Mouse (Mus musculus) CD4-positive, CD25-positive, alpha-beta regulatory T cell, adult 4 months (primary cell): ENCODE results near the gene Foxp4. TPM values are rescaled to one million over a fixed set of nuclear protein-coding genes. Genes with fewer than 3 reads are reported as not detected.

Source experiments
- ATAC-seq: one replicate; pipeline ENCODE4 v1.8.0; 2017
- polyA plus RNA-seq, 2 experiments: library from polyadenylated mRNA; unstranded; fragments of 100-300 nt; shearing (Covaris generic); gene quantifications; one replicate each; pipeline ENCODE4 v1.2.1; 2017

The Foxp4 gene
- polyA plus RNA-seq, 2 experiments from 2014 or later = 2.1 to 4.4 TPM

- no peak for ATAC-seq
These were observed 34.7 kb downstream of the Foxp4 start for GRCm38 (mm10) chr17:47889727-47890126.

DNA sequence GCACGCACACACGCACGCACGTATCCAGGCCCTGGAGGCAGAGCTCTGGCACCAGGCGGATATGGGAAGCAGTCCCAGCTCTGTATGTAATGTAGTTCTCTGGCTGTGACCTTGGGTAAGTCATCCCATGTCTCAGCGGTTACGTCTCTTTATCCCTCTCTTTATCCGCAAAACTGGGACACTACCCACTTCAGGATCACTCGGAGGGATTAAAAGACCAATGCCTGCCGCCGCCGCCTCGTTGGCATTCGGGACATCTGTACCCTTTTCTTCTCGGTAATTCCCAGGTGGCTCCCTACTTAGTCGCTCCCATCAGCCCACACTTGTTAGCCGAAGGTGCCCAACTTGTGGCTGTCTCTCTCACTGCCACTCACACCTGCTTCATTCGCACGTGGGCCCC is 35.2 kb downstream of the Foxp4 start:
- no peak for ATAC-seq

DNA sequence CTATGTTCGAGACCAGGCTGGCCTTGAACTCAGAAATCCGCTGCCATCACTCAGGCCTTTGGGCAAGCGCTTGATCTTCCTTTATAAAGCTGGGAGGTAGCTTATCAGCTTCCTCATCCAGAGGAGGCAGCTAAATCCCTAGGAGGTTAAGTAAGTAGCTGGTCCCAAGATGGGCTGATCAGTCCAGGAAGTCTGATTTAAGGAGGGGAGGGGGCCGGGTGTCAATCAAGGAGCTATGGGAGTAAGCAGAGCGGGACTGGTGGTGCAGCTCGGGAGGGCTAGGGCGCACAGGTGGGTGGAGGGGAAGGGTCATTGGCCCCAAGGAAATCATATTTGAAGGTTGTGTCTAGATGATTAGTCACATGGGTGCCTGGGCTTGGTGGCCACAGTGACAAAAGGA is 35.8 kb downstream of the Foxp4 start:
- ATAC-seq = no peak

DNA sequence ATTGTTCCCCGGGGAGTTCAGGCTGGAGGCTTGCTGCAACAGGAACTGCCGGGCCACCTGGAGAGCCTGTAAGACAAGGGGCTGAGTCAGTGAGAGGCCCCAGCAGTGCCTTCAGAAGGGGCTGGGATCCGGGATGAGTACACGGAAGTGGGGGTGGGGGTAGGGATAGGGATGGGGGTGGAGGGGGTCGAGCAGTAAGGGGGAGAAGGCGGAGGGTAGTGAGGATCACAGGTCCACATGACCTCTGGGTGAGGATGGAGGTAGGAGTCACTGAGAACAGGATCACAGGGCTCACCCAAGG is 36.3 kb downstream of the Foxp4 start:
- no peak for ATAC-seq

- no peak for ATAC-seq
These were observed 36.9 kb downstream of the Foxp4 start for GRCm38 (mm10) chr17:47887381-47888154.

DNA sequence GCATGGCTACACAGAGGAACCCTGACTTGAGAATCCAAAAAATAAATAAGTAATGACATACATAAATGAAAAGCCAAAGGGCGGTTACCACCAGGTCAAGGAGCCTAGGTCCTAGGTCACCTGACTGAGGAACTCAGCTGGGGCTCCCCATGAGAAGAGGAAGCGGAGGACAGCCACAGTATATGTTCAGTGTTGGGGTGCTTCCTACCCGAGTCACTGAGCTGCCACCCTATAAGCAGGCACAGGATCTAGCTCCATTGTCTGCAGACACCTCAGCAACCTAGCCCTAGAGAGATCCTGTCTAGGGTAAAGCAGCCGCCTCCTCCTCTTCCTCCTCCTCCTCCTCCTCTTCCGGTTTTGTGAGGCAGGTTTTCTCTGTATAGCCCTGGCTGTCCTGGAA is 41.3 kb downstream of the Foxp4 start:
- ATAC-seq = peak; percentile 73

DNA sequence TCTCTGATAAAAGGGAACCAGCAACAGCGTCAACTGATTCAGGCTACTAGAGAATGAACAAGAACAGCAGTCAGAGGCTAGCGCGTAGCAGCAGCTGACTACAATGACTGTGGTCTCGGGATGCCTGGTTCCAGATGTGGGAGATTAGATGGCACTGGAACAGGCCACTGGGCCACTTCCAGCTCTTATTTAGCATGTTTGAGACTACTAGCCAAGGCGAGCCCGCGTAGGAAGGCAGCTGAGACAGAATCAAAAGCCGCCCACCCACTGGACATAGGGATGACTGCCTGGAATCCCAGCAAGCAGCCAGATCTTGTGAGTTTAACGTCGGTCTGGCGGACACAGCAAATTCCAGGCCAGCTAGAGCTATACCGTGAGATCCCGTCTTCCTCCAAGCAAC is 43.1 kb downstream of the Foxp4 start:
- ATAC-seq = no peak

GRCm38 (mm10) chr17:47879207-47879606 is 45.2 kb downstream of the Foxp4 start:
- ATAC-seq = no peak

GRCm38 (mm10) chr17:47878378-47879089 is 45.9 kb downstream of the Foxp4 start:
- no peak for ATAC-seq

DNA sequence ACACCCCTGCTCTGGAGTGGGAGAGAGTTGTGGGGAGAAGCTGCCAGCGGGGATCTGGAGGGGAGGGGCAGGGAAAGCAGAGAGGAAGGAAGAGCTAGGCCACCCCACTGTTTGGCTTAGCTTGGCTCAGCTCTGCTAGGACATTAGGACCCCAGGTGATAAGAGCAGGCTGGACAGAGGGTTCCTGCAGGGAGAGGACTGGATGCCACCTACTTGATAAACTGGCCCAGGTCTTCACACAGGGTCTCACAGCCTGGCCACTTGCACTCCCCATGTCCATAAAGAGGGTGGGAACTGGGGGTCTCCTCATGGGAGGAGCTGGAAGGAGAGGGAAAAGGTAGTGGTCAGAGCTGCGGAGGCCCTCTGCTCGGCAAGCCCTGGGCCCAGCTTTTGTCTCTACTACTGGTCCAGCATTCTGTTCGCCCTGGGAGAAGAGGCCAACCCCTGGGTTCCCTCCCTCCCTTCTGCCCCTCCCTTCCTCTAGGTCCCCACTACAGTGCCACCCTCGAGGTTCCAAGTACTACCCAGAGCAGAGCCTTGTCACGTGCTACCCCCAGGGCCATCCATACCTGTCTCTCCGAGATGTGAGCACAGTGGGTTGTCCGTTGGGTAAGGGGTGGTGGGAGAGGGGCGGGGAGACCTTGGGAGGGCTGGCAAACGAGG is 46.6 kb downstream of the Foxp4 start:
- ATAC-seq = no peak

DNA sequence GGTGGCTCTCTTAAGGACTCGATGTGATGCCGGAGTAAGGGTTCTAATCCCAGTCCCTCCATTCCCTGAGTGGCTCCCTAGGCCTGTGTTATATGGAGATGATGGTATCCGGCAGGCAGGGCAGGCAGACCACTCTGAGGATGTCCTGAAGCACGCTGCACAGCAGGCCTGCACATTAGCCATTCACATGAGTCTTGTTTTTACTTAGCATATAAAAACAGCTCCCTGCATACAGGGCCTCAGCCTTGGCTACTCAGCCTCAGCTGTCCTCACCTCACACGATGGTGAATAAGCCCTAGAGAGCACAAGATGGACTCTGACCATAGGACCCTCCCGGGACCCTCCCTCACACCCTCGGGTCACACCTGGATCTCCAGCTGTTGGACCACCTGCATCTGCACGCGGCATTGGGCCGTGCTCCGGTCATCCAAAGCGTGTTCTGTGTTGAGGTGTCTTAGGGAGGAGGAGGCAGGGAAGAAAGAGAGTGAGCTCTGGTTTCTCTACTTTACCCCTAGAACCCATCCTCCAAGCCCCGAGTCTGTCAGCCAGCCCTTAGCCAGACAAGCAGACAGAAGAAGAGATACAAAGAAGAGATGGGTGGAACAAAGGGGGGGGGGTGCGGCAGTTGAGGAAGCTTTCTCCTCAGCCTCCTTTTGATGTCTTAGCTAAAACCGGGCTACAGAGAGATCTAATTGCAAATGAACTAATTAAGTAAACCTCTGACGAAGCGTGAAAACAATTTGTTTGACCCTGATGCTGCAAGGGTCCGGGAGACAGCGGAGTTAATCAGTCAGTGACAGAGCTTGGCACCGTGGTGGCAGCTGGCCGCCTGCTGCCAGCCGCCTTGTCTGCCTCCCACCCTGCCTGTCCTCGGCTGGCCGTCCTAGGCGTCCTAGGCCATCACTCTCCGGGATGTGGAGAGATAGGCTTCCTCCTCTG is 47.4 kb downstream of the Foxp4 start:
- ATAC-seq = no peak

- peak; percentile 94 for ATAC-seq
These were observed 51.1 kb downstream of the Foxp4 start for GRCm38 (mm10) chr17:47873341-47873791.

DNA sequence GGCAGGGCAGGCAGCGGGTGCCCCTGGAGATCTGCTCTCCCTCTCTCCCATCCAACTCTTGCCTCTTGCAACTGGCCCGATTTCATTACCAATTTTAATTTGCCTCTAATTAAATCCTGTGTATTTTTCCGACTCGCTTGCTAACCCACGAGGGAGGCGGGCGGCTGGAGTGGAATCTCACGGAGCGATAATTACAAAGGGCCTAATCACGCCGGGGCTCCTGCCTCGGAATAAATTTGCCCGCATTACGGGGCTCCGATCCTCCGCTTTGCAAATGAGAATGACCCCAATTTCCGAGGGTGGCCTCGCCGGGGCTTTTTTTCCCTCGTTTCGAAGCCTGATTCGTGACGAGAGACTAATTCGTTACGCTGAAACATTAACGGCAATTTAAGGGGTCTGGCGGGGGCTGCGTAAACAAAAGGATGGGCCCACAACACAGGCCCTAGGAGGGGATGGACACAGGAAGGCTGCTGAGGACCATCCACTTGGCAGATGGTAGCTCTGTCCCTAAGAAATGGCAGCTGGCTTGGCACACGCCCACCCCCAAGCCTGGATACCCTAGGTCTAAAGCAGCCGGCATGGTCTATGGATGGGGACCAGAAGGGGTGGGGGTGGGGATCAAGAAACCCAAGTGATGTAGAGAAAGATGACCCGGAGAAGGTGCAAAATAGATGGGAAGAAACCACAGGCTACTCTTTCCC is 52.0 kb downstream of the Foxp4 start:
- ATAC-seq = no peak

GRCm38 (mm10) chr17:47869874-47870273 is 54.6 kb downstream of the Foxp4 start:
- no peak for ATAC-seq

- no peak for ATAC-seq
These were observed 58.4 kb downstream of the Foxp4 start for GRCm38 (mm10) chr17:47866037-47866436.

DNA sequence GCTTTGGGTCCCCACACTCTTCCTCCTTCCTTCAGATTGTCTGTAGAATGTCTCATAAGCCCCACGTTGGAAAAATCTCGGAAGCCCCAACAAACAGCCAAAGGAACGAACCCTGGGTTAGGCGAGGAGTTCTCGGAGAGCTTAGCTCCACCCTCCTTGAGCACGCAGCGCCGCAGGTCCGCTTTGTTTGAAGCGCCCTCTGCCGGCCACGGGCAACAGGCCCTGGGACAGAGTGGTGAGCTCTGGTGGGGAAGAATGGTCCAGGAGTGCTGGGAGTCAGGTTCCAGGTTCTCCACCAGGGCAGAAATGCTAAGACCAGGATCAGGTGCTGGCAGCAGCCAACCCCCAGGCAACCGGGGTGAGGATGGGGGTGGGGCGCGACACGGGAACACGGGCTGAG is 59.9 kb downstream of the Foxp4 start:
- ATAC-seq = peak; percentile 90

- ATAC-seq = no peak
These were observed 61.0 kb downstream of the Foxp4 start for GRCm38 (mm10) chr17:47863437-47863836.

- ATAC-seq = no peak
These were observed 61.4 kb downstream of the Foxp4 start for GRCm38 (mm10) chr17:47863023-47863422.

DNA sequence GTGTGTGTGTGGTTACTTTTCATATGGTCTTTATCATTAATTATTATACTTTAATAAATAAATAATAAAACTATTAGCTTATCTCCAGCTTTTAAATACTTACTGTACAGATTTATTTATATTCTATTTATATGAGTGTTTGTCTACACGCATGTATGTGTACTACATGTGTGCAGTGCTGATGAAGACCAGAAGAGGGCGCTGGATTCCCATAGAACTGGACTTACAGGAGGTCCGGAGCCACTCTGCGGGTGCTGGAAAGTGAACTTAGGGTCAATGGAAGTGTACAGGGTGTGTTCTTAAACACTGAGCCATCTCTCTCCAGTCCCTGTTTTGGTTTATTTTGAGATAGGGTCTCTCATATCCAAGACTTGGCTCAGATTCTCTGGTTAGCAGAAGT is 68.9 kb downstream of the Foxp4 start:
- no peak for ATAC-seq

DNA sequence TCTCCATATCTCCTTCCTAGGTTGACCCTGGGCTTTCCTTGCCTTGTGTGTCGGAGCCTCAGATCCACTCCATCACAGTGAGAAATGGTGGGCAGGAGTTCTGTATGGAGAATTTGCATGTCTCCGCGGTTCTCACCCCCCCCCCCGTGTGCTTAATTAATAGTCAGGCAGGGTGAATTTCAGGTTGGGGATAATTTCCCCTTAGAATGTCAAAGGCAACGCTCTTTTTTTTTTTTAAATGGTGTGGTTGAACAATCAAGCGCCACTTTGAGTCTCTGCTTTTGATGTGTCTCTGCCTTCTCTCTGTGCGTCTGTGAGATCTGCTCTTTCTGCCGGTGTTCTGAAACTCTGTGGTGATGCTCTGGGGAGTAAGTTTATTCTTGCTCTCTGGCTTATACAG is 69.5 kb downstream of the Foxp4 start:
- ATAC-seq = peak; percentile 79

DNA sequence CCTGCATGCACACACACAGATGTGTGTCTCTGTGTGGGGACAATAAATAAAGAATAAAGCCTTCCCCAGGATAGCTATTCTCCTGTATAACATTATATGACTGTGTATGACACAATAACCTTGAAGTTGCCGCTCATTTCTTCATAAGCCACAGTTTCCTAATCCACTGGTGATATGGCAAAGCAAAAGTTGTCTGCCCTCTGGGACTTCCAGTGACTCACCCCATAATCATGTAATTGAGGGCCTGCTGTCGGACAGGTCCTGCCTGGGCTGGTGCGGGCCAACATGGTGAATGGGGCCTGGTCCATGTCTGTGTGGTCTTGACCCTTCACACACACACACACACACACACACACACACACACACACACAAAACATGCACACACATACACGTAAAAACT is 70.7 kb downstream of the Foxp4 start:
- ATAC-seq = no peak

DNA sequence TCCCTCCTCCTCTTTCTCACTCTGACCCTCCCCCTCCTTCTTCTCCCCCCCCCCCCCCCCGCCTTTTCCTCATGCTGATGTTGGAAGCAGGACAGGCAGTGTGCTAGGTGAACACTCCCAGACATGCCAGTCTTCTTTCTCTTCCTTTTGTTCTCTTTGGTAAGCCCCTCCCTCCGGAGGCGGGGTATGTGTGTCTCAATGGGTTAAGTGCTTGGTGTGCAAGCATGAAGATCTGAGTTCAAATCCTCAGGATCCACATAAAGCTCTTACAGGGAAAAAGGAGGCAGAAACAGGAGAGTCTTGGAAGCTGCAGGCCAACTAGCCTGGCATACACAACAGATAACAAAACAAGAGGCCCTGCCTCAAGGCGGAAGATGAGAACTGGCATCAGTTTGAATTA is 71.1 kb downstream of the Foxp4 start:
- no peak for ATAC-seq
